Mouse (Mus musculus) cerebellum, adult 11-12 months (tissue): Measurements from ENCODE around the gene Sort1.

Experiments
- DNase-seq: peaks from one replicate; pipeline ENCODE4 v3.0.0; 2022

Gene Sort1

GRCm38 (mm10) chr3:108384425-108384824, 100.5 kb downstream of the Sort1 start:
- no peak for DNase-seq

- no peak for DNase-seq
These were observed 102.3 kb downstream of the Sort1 start for GRCm38 (mm10) chr3:108386186-108386585.

- DNase-seq = peak; percentile 92
These were observed 105.2 kb downstream of the Sort1 start for GRCm38 (mm10) chr3:108389111-108389545.

GRCm38 (mm10) chr3:108392299-108392698, 108.4 kb downstream of the Sort1 start:
- DNase-seq = no peak

- DNase-seq = no peak
These were observed 108.9 kb downstream of the Sort1 start for GRCm38 (mm10) chr3:108392793-108393192.

GRCm38 (mm10) chr3:108398281-108398680, 114.4 kb downstream of the Sort1 start:
- no peak for DNase-seq

- peak; percentile 45 for DNase-seq
These were observed 116.6 kb downstream of the Sort1 start for GRCm38 (mm10) chr3:108400442-108400841.

- peak; percentile 97 for DNase-seq
These were observed 118.0 kb downstream of the Sort1 start for GRCm38 (mm10) chr3:108401692-108402527.

GRCm38 (mm10) chr3:108402528-108402920, 118.6 kb downstream of the Sort1 start:
- peak; percentile 59 for DNase-seq

- DNase-seq = peak; percentile 33
These were observed 121.8 kb downstream of the Sort1 start for GRCm38 (mm10) chr3:108405536-108406305.

GRCm38 (mm10) chr3:108406306-108406885, 122.5 kb downstream of the Sort1 start:
- DNase-seq = no peak

GRCm38 (mm10) chr3:108408517-108409008, 124.7 kb downstream of the Sort1 start:
- DNase-seq = no peak

GRCm38 (mm10) chr3:108409656-108410358, 125.9 kb downstream of the Sort1 start:
- peak; percentile 58 for DNase-seq

GRCm38 (mm10) chr3:108410359-108410714, 126.5 kb downstream of the Sort1 start:
- DNase-seq = no peak
